Mouse (Mus musculus) hindbrain, postnatal 0 days (tissue): Measurements from ENCODE around the gene Plscr4. TPM values are rescaled to one million over a fixed set of nuclear protein-coding genes. Genes with fewer than 3 reads are reported as not detected.

Experiments
- ATAC-seq: fragments of 200-750 bp; cut with Nextera tagmentation; 2 replicates; pipeline ENCODE4 v1.8.0; 2017; ENCODE audit warnings: mild to moderate bottlenecking, moderate TSS enrichment, moderate library complexity
- DNase-seq: peaks from one replicate; pipeline ENCODE4 v3.0.0-alpha.2; 2015; ENCODE audit warnings: low spot score
- H3K27ac ChIP-seq: fragments of 300-500 bp; sonication (generic); 2 replicates; pipeline ENCODE4 v1.5.1; 2014; ENCODE audit warnings: mild to moderate bottlenecking
- H3K27me3 ChIP-seq: fragments of 300-500 bp; sonication (generic); 2 replicates; pipeline ENCODE4 v1.6.1; 2014; ENCODE audit warnings: low read length, mixed read lengths; ENCODE audit not compliant: insufficient read depth
- H3K36me3 ChIP-seq: fragments of 300-500 bp; sonication (generic); 2 replicates; pipeline ENCODE4 v1.6.1; 2014; ENCODE audit warnings: low read length, mixed read lengths; ENCODE audit not compliant: insufficient read depth
- H3K4me1 ChIP-seq: fragments of 300-500 bp; sonication (generic); 2 replicates; pipeline ENCODE4 v1.6.1; 2014; ENCODE audit warnings: antibody characterized with exemption, low read length, mixed read lengths; ENCODE audit not compliant: insufficient read depth
- H3K4me2 ChIP-seq: fragments of 300-500 bp; sonication (generic); 2 replicates; pipeline ENCODE4 v1.6.1; 2014; ENCODE audit warnings: low read depth, mild to moderate bottlenecking, low read length, moderate library complexity, mixed read lengths
- H3K4me3 ChIP-seq: fragments of 300-500 bp; sonication (generic); 2 replicates; pipeline ENCODE4 v1.5.1; 2014; ENCODE audit warnings: low read length
- H3K9ac ChIP-seq: fragments of 300-500 bp; sonication (generic); replicated peaks from 2 replicates; pipeline ENCODE4 v1.6.1; 2014; ENCODE audit warnings: mild to moderate bottlenecking, low read length, moderate library complexity, mixed read lengths
- H3K9me3 ChIP-seq: fragments of 300-500 bp; sonication (generic); 2 replicates; pipeline ENCODE4 v1.6.1; 2016; ENCODE audit warnings: low read length, mixed read lengths
- CTCF ChIP-seq: IDR thresholded peaks from 2 replicates; pipeline ENCODE4 v1.5.1; 2016; ENCODE audit warnings: antibody characterized with exemption, control low read depth, low read depth
- WGBS: fragments of 180-500 bp; shearing (Covaris S2); extraction: QIAGEN DNeasy Blood & Tissue Kit; methylation state at CpG from one replicate; pipeline ENCODE4 v1.1.7; 2014; 5-methylcytosine and 5-hydroxymethylcytosine counted together
- polyA plus RNA-seq: library from polyadenylated mRNA; unstranded; fragments of >200 nt; fragmentation: Nextera tagmentation; extraction: Ambion mirVana; gene quantifications from 2 replicates; pipeline ENCODE4 v1.2.1, GENCODE M21; 2015
- total RNA-seq: library from RNA; depleted of rRNA; stranded (reverse); fragments of >200 nt; gene quantifications from 2 replicates; pipeline ENCODE4 v1.2.3, GENCODE M21; 2014

Gene Plscr4
- total and polyA plus RNA-seq, 2 experiments from 2014 or later, result 2.8 to 5.9 TPM

GRCm38 (mm10) chr9:92456605-92457004 is 568 bp upstream of the Plscr4 start:
- no peaks in the 10 kb centered on the region for H3K27me3 ChIP-seq
- no peak overlapping the region for H3K4me3 ChIP-seq
- ATAC-seq, result no peak
- no peaks in the 10 kb centered on the region for H3K4me1 ChIP-seq
- no peak for DNase-seq
- no peak for TF ChIP-seq CTCF
- WGBS, result 86% methylated on average over 3 of the region's 3 CpGs
- H3K9me3 ChIP-seq, result no peaks in the 10 kb centered on the region
- no peak overlapping the region for H3K9ac ChIP-seq
- H3K4me2 ChIP-seq, result no peak overlapping the region
- no peak overlapping the region for H3K27ac ChIP-seq
- H3K36me3 ChIP-seq, result no peaks in the 10 kb centered on the region

- Histone ChIP-seq H3K4me3 (peak overlapping the region; percentile 77), H3K4me2 (peak overlapping the region; percentile 99), H3K9me3 (no peaks in the 10 kb centered on the region), H3K27ac (peak overlapping the region; percentile 71; the same call in 1 of the 2 replicates), H3K27me3 (no peaks in the 10 kb centered on the region), H3K9ac (peak overlapping the region; percentile 69), H3K36me3 (no peaks in the 10 kb centered on the region), H3K4me1 (no peaks in the 10 kb centered on the region)
- ATAC-seq (peak; percentile 75), DNase-seq (no peak)
- 2% methylated on average over 5 of the region's 5 CpGs for WGBS
- no peak for TF ChIP-seq CTCF
Measured at GRCm38 (mm10) chr9:92458059-92458402, 858 bp downstream of the Plscr4 start.

- ATAC-seq, result no peak
- Histone ChIP-seq H3K4me3 (peak overlapping the region; percentile 77), H3K9me3 (no peaks in the 10 kb centered on the region), H3K4me2 (peak overlapping the region; percentile 99), H3K27ac (no peak overlapping the region), H3K27me3 (no peaks in the 10 kb centered on the region), H3K4me1 (no peaks in the 10 kb centered on the region), H3K36me3 (no peaks in the 10 kb centered on the region), H3K9ac (0 out of 2 replicates have a peak overlapping the region, but pooled peaks have one; percentile 69)
- no peak for DNase-seq
- 92% methylated on average over 2 of the region's 2 CpGs for WGBS
- TF ChIP-seq CTCF, result no peak
Measured at GRCm38 (mm10) chr9:92458418-92458817, 1.2 kb downstream of the Plscr4 start.

GRCm38 (mm10) chr9:92467724-92468123 is 10.6 kb downstream of the Plscr4 start:
- no peak overlapping the region for H3K27ac ChIP-seq
- 68% methylated on average over 4 of the region's 4 CpGs for WGBS
- H3K4me3 ChIP-seq, result no peak overlapping the region
- ATAC-seq, result no peak
- H3K36me3 ChIP-seq, result no peaks in the 10 kb centered on the region
- no peaks in the 10 kb centered on the region for H3K9me3 ChIP-seq
- no peak overlapping the region for H3K4me2 ChIP-seq
- no peaks in the 10 kb centered on the region for H3K27me3 ChIP-seq
- no peak for TF ChIP-seq CTCF
- H3K9ac ChIP-seq, result no peak overlapping the region
- no peaks in the 10 kb centered on the region for H3K4me1 ChIP-seq
- DNase-seq, result no peak

GRCm38 (mm10) chr9:92472256-92472855 is 15.2 kb downstream of the Plscr4 start:
- Histone ChIP-seq H3K27me3 (no peaks in the 10 kb centered on the region), H3K4me1 (no peaks in the 10 kb centered on the region), H3K27ac (no peak overlapping the region), H3K4me2 (no peak overlapping the region), H3K9me3 (no peaks in the 10 kb centered on the region), H3K36me3 (no peaks in the 10 kb centered on the region), H3K4me3 (no peak overlapping the region), H3K9ac (no peak overlapping the region)
- ATAC-seq (no peak), DNase-seq (no peak)
- 68% methylated on average over 5 of the region's 5 CpGs for WGBS
- no peak for TF ChIP-seq CTCF

- H3K4me3 ChIP-seq, result no peak overlapping the region
- 95% methylated on average over 2 of the region's 2 CpGs for WGBS
- no peak for ATAC-seq
- H3K9me3 ChIP-seq, result no peaks in the 10 kb centered on the region
- DNase-seq, result no peak
- H3K4me2 ChIP-seq, result no peak overlapping the region
- TF ChIP-seq CTCF, result no peak
- H3K4me1 ChIP-seq, result no peaks in the 10 kb centered on the region
- no peak overlapping the region for H3K9ac ChIP-seq
- no peaks in the 10 kb centered on the region for H3K27me3 ChIP-seq
- H3K27ac ChIP-seq, result no peak overlapping the region
- no peaks in the 10 kb centered on the region for H3K36me3 ChIP-seq
Measured at GRCm38 (mm10) chr9:92473178-92473577, 16.0 kb downstream of the Plscr4 start.

GRCm38 (mm10) chr9:92474244-92474643 is 17.1 kb downstream of the Plscr4 start:
- H3K4me3 ChIP-seq, result no peak overlapping the region
- H3K4me1 ChIP-seq, result no peaks in the 10 kb centered on the region
- DNase-seq (no peak), ATAC-seq (no peak)
- H3K9me3 ChIP-seq, result no peaks in the 10 kb centered on the region
- 92% methylated on average over 1 of the region's 1 CpGs for WGBS
- H3K36me3 ChIP-seq, result no peaks in the 10 kb centered on the region
- no peak overlapping the region for H3K4me2 ChIP-seq
- no peak overlapping the region for H3K9ac ChIP-seq
- no peak for TF ChIP-seq CTCF
- no peaks in the 10 kb centered on the region for H3K27me3 ChIP-seq
- no peak overlapping the region for H3K27ac ChIP-seq
